Mouse (Mus musculus): Measurements from ENCODE around the gene Lcn9. TPM values are rescaled to one million over a fixed set of nuclear protein-coding genes. Genes with fewer than 3 reads are reported as not detected.

The Lcn9 gene
- polyA plus RNA-seq, 1 experiment from 2014 or later: not detected

GRCm38 (mm10) chr2:25862038-25862437 lies 39.1 kb downstream of the Lcn9 start:
- Histone ChIP-seq H3K9me3 (ENCODE audit: control insufficient read depth, low read length) (no peaks in the 10 kb centered on the region), H3K9ac (ENCODE audit: low read length) (no peak overlapping the region), H3K4me3 (ENCODE audit: low read depth, low read length) (no peak overlapping the region), H3K27me3 (ENCODE audit: control insufficient read depth, insufficient read depth, low read length) (peaks cover 19% of the 10 kb centered on the region), H3K27ac (ENCODE audit: low read depth, low read length) (no peak overlapping the region), H3K4me2 (no peak overlapping the region), H3K36me3 (ENCODE audit: control insufficient read depth, insufficient read depth, low read length) (no peaks in the 10 kb centered on the region), H3K4me1 (ENCODE audit: control insufficient read depth, insufficient read depth, low read length) (peaks cover 8% of the 10 kb centered on the region)
- ATAC-seq (ENCODE audit: low FRiP score) (no peak), DNase-seq (ENCODE audit: low spot score, missing footprints) (no peak)
- WGBS: 85% methylated on average over 2 of the region's 2 CpGs

GRCm38 (mm10) chr2:25862696-25863270 lies 39.8 kb downstream of the Lcn9 start:
- DNase-seq (ENCODE audit: low spot score, missing footprints) (no peak), ATAC-seq (ENCODE audit: low FRiP score) (no peak)
- Histone ChIP-seq H3K9me3 (ENCODE audit: control insufficient read depth, low read length) (no peaks in the 10 kb centered on the region), H3K36me3 (ENCODE audit: control insufficient read depth, insufficient read depth, low read length) (no peaks in the 10 kb centered on the region), H3K4me1 (ENCODE audit: control insufficient read depth, insufficient read depth, low read length) (peaks cover 8% of the 10 kb centered on the region), H3K4me2 (peak overlapping the region; percentile 95; the same call in 1 of the 2 replicates), H3K4me3 (ENCODE audit: low read depth, low read length) (no peak overlapping the region), H3K9ac (ENCODE audit: low read length) (no peak overlapping the region), H3K27ac (ENCODE audit: low read depth, low read length) (no peak overlapping the region), H3K27me3 (ENCODE audit: control insufficient read depth, insufficient read depth, low read length) (peaks cover 19% of the 10 kb centered on the region)
- 70% methylated on average over 5 of the region's 5 CpGs for WGBS

GRCm38 (mm10) chr2:25863337-25864131 lies 40.6 kb downstream of the Lcn9 start, which contains the start of gene Kcnt1:
Kcnt1 (plus strand) TSS chr2:25863734.
- Histone ChIP-seq H3K4me1 (ENCODE audit: control insufficient read depth, insufficient read depth, low read length) (peaks cover 8% of the 10 kb centered on the region), H3K27ac (ENCODE audit: low read depth, low read length) (no peak within 1 kb of the TSS), H3K4me3 (ENCODE audit: low read depth, low read length) (peak within 1 kb of the TSS; percentile 49), H3K9ac (ENCODE audit: low read length) (peak within 1 kb of the TSS; percentile 40), H3K27me3 (ENCODE audit: control insufficient read depth, insufficient read depth, low read length) (peaks cover 19% of the 10 kb centered on the region), H3K36me3 (ENCODE audit: control insufficient read depth, insufficient read depth, low read length) (no peaks in the 10 kb centered on the region), H3K4me2 (peak within 1 kb of the TSS; percentile 95), H3K9me3 (ENCODE audit: control insufficient read depth, low read length) (no peaks in the 10 kb centered on the region)
- under 1% methylated on average over 43 of the region's 53 CpGs for WGBS
- peak; percentile 95 for DNase-seq (ENCODE audit: low spot score, missing footprints)
- peak; percentile 16; the same call in 1 of the 2 replicates for ATAC-seq (ENCODE audit: low FRiP score)

DNA sequence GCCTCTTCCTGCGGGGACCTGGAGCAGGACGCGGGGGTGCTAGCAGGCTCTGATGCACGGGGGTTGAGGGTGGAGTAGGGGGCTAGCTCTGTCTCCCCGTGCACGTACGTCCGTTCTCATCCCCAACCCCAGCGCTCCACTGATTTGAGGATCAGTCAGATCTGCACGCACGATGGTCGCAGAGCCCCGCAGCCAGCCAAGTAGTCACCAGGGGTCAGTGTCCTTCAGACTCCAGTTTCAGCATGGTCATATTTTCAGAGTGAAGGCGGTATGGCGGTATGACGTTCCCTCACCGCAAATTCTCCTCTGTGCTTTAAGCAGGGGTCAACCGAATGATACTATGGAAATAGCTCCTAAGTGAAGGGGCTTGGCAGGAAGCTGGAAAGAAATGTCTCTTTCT lies 41.3 kb downstream of the Lcn9 start:
- H3K36me3 ChIP-seq (ENCODE audit: control insufficient read depth, insufficient read depth, low read length): no peaks in the 10 kb centered on the region
- peaks cover 19% of the 10 kb centered on the region for H3K27me3 ChIP-seq (ENCODE audit: control insufficient read depth, insufficient read depth, low read length)
- 0 out of 2 replicates have a peak, but pooled peaks have one; percentile 14 for ATAC-seq (ENCODE audit: low FRiP score)
- 7% methylated on average over 18 of the region's 18 CpGs for WGBS
- peak; percentile 89 for DNase-seq (ENCODE audit: low spot score, missing footprints)
- H3K27ac ChIP-seq (ENCODE audit: low read depth, low read length): no peak overlapping the region
- H3K4me1 ChIP-seq (ENCODE audit: control insufficient read depth, insufficient read depth, low read length): peaks cover 8% of the 10 kb centered on the region
- no peaks in the 10 kb centered on the region for H3K9me3 ChIP-seq (ENCODE audit: control insufficient read depth, low read length)
- peak overlapping the region; percentile 95 for H3K4me2 ChIP-seq
- peak overlapping the region; percentile 40 for H3K9ac ChIP-seq (ENCODE audit: low read length)
- peak overlapping the region; percentile 49 for H3K4me3 ChIP-seq (ENCODE audit: low read depth, low read length)

GRCm38 (mm10) chr2:25865412-25865811 lies 42.5 kb downstream of the Lcn9 start:
- Histone ChIP-seq H3K36me3 (ENCODE audit: control insufficient read depth, insufficient read depth, low read length) (no peaks in the 10 kb centered on the region), H3K27ac (ENCODE audit: low read depth, low read length) (no peak overlapping the region), H3K9ac (ENCODE audit: low read length) (no peak overlapping the region), H3K27me3 (ENCODE audit: control insufficient read depth, insufficient read depth, low read length) (peaks cover 19% of the 10 kb centered on the region), H3K4me2 (no peak overlapping the region), H3K4me3 (ENCODE audit: low read depth, low read length) (no peak overlapping the region), H3K9me3 (ENCODE audit: control insufficient read depth, low read length) (no peaks in the 10 kb centered on the region), H3K4me1 (ENCODE audit: control insufficient read depth, insufficient read depth, low read length) (peaks cover 8% of the 10 kb centered on the region)
- 22% methylated on average over 4 of the region's 4 CpGs for WGBS
- DNase-seq (ENCODE audit: low spot score, missing footprints) (no peak), ATAC-seq (ENCODE audit: low FRiP score) (no peak)

DNA sequence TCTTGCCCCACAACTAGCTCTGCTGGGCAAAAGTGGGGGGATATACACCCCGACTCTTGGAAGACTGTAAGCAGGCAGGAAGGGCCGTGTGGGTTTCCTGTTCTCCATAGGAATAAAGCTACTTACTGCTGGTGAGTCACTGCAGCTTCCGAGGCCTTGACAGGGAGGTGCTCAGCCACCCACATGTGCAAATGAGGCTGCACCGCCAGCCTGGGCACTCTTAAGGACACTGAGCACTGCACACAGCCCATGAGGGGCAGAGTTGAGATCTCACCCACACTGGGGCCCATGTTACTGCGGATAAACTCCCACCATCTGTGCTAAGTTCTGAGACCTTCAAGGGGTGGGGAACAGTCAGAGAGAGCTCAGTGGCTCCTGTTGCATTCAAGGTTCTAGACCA lies 43.7 kb downstream of the Lcn9 start:
- Histone ChIP-seq H3K27me3 (ENCODE audit: control insufficient read depth, insufficient read depth, low read length) (peaks cover 19% of the 10 kb centered on the region), H3K4me2 (no peak overlapping the region), H3K9ac (ENCODE audit: low read length) (no peak overlapping the region), H3K9me3 (ENCODE audit: control insufficient read depth, low read length) (no peaks in the 10 kb centered on the region), H3K4me3 (ENCODE audit: low read depth, low read length) (no peak overlapping the region), H3K4me1 (ENCODE audit: control insufficient read depth, insufficient read depth, low read length) (peaks cover 8% of the 10 kb centered on the region), H3K27ac (ENCODE audit: low read depth, low read length) (no peak overlapping the region), H3K36me3 (ENCODE audit: control insufficient read depth, insufficient read depth, low read length) (no peaks in the 10 kb centered on the region)
- no peak for ATAC-seq (ENCODE audit: low FRiP score)
- 59% methylated on average over 5 of the region's 5 CpGs for WGBS
- no peak for DNase-seq (ENCODE audit: low spot score, missing footprints)

Other genes with a start within 250 kb of the Lcn9 start
- gene Mamdc4, start 248.3 kb upstream of the Lcn9 start, polyA plus RNA-seq (2014; fragmentation: Nextera tagmentation; extraction: Ambion mirVana): 1.4 and 2.2 TPM in 2 replicates
- gene Phpt1, start 247.9 kb upstream of the Lcn9 start, polyA plus RNA-seq (2014; fragmentation: Nextera tagmentation; extraction: Ambion mirVana): 158 and 159 TPM in 2 replicates
- 0.07 and 0.10 TPM in 2 replicates for gene Ajm1, start 241.4 kb upstream of the Lcn9 start, polyA plus RNA-seq (2014; fragmentation: Nextera tagmentation; extraction: Ambion mirVana)
- 49.2 and 51.2 TPM in 2 replicates for gene Rabl6, start 214.6 kb upstream of the Lcn9 start, polyA plus RNA-seq (2014; fragmentation: Nextera tagmentation; extraction: Ambion mirVana)
- 0.25 and 0.28 TPM in 2 replicates for gene Ccdc183, start 205.5 kb upstream of the Lcn9 start, polyA plus RNA-seq (2014; fragmentation: Nextera tagmentation; extraction: Ambion mirVana)
- 17.9 and 19.1 TPM in 2 replicates for gene Tmem141, start 201.1 kb upstream of the Lcn9 start, polyA plus RNA-seq (2014; fragmentation: Nextera tagmentation; extraction: Ambion mirVana)
- gene Fcna, start 195.1 kb upstream of the Lcn9 start, polyA plus RNA-seq (2014; fragmentation: Nextera tagmentation; extraction: Ambion mirVana): 1.3 and 1.6 TPM in 2 replicates
- not detected in 2 replicates for gene Lcn8, start 170.0 kb upstream of the Lcn9 start, polyA plus RNA-seq (2014; fragmentation: Nextera tagmentation; extraction: Ambion mirVana)
- gene Lcn5, start 165.2 kb upstream of the Lcn9 start, polyA plus RNA-seq (2014; fragmentation: Nextera tagmentation; extraction: Ambion mirVana): not detected in 2 replicates
- not detected in 2 replicates for gene Lcn6, start 146.4 kb upstream of the Lcn9 start, polyA plus RNA-seq (2014; fragmentation: Nextera tagmentation; extraction: Ambion mirVana)
- gene Lcn10, start 140.4 kb upstream of the Lcn9 start, polyA plus RNA-seq (2014; fragmentation: Nextera tagmentation; extraction: Ambion mirVana): not detected in 2 replicates
- gene Obp2a, start 123.1 kb upstream of the Lcn9 start, polyA plus RNA-seq (2014; fragmentation: Nextera tagmentation; extraction: Ambion mirVana): not detected in 2 replicates
- 57.1 and 59.7 TPM in 2 replicates for gene Bmyc, start 116.4 kb upstream of the Lcn9 start, polyA plus RNA-seq (2014; fragmentation: Nextera tagmentation; extraction: Ambion mirVana)
- not detected in 2 replicates for gene Obp2b, start 86.1 kb upstream of the Lcn9 start, polyA plus RNA-seq (2014; fragmentation: Nextera tagmentation; extraction: Ambion mirVana)
- gene Lcn3, start 57.6 kb upstream of the Lcn9 start, polyA plus RNA-seq (2014; fragmentation: Nextera tagmentation; extraction: Ambion mirVana): not detected in 2 replicates
- not detected in 2 replicates for gene Lcn11, start 46.1 kb upstream of the Lcn9 start, polyA plus RNA-seq (2014; fragmentation: Nextera tagmentation; extraction: Ambion mirVana)
- gene Gm13539, start 40.9 kb upstream of the Lcn9 start, polyA plus RNA-seq (2014; fragmentation: Nextera tagmentation; extraction: Ambion mirVana): not detected in 2 replicates
- gene Glt6d1, start 7.3 kb upstream of the Lcn9 start, polyA plus RNA-seq (2014; fragmentation: Nextera tagmentation; extraction: Ambion mirVana): not detected in 2 replicates
- gene Sohlh1, start 24.1 kb downstream of the Lcn9 start, polyA plus RNA-seq (2014; fragmentation: Nextera tagmentation; extraction: Ambion mirVana): not detected in 2 replicates
- gene Kcnt1, start 40.6 kb downstream of the Lcn9 start, polyA plus RNA-seq (2014; fragmentation: Nextera tagmentation; extraction: Ambion mirVana): 0.23 and 0.32 TPM in 2 replicates
- 34.4 and 46.8 TPM in 2 replicates for gene Camsap1, start 160.1 kb downstream of the Lcn9 start, polyA plus RNA-seq (2014; fragmentation: Nextera tagmentation; extraction: Ambion mirVana)
- gene Ubac1, start 198.6 kb downstream of the Lcn9 start, polyA plus RNA-seq (2014; fragmentation: Nextera tagmentation; extraction: Ambion mirVana): 96.1 and 101 TPM in 2 replicates

Measured in midbrain, embryonic 11.5 days (tissue).